Mouse (Mus musculus): Measurements from ENCODE around the gene Adarb2.

Gene Adarb2

DNA sequence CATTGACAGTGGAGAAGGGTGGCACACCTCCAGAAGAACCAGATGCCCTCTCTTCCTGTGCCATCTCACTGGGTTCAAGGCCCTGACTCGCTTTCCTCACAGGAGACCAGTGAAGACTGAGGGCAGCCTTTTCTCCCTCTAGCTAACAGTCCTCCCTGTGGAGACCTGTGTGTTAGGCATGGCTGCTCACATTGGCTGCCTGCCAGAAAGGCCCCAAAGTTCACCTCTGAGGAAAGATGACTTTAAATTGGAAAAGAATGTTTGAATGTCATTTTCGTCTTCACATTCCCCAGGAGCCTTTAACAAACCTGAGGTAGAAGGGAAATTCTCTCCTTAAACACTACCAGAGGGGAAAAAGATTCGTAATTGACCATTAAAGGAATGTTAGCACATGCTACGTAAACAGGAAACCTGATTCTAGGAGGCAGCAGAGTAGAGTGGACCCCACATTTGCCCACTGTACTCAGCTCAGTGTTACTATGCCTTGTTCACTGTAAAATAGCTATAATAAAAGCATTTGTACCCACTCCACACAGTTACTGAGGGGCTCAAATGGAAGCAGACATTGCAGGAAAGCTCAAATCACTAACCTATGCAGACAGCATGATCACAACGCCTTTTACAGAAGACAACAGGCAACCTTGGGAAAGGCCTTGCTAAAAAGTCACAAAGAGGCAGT is 285.2 kb downstream of the Adarb2 start:
- no peak for DNase-seq

- no peak for DNase-seq
Measured at GRCm38 (mm10) chr13:8493363-8493762, 290.7 kb downstream of the Adarb2 start.

DNA sequence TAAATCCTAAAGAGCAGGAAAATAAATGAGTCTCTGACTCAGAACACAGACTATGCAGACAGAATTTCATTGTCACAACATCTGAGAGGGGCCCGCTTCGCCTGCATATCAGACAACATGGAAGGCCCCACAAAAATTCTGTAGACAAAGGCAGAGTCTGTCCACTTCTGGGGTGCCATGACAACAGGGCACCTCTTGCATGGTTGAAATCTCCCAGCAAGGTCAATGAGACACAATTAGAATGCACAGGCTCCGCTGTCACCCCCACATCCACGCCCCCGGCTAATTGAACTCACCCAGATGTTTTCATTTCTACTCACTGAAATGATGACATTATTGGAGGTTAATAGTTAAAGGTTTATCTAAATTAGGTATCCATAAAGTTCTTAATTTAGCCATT is 296.9 kb downstream of the Adarb2 start:
- no peak for DNase-seq

DNA sequence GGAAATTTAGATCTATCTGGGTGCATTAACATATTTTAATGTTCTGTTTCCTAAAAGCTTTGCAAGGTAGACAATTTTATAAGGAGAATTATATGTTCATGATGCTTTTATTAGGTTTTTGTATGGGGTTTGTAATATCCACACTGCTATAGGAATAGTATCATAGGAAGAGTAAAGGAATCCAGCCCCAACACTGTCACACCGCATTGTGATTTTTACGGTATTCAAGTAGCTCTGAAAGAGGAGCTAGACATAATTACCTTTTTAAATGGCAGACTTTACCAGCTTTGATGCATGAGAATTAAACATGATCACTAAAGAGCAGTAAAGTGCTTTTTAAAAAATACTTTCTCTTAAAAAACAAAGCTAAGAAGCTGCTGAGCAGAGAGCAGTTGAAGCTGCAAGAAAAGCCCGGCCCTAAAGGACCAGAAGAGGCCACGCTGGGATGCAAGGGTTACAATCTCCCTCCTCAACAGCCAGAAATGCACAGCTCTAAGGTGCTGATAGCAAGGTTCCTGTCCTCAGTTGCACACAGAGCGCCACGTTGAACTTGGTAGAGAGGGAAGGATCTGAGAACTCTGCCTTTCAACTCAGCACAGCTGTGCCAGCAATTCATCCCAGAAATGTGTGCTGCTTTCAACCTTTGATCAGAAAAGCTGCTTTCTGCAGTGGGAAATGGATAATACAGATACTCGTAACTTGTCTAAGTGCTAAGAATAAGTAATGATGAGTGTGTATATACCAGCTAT is 308.6 kb downstream of the Adarb2 start:
- no peak for DNase-seq

- DNase-seq: no peak
Measured at GRCm38 (mm10) chr13:8515979-8516715, 313.5 kb downstream of the Adarb2 start.

DNA sequence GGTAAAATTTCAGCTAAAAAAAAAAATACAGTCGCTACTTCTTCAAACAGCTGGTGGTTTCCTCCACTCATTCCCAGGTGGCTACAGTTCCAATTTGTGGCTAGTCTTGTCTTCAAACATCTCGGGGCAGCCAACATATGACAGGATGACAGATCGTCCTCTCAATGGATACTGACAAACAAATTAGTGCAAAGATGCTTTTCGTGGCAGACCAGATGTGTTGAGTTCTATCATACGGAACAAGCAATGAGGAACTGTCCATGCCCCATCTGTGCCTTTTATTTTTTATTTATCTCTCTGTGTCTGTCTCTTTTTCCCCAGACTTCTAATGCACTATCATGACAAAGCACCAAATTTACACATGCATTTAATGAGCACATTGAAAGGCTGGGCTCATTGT is 316.5 kb downstream of the Adarb2 start:
- no peak for DNase-seq

DNA sequence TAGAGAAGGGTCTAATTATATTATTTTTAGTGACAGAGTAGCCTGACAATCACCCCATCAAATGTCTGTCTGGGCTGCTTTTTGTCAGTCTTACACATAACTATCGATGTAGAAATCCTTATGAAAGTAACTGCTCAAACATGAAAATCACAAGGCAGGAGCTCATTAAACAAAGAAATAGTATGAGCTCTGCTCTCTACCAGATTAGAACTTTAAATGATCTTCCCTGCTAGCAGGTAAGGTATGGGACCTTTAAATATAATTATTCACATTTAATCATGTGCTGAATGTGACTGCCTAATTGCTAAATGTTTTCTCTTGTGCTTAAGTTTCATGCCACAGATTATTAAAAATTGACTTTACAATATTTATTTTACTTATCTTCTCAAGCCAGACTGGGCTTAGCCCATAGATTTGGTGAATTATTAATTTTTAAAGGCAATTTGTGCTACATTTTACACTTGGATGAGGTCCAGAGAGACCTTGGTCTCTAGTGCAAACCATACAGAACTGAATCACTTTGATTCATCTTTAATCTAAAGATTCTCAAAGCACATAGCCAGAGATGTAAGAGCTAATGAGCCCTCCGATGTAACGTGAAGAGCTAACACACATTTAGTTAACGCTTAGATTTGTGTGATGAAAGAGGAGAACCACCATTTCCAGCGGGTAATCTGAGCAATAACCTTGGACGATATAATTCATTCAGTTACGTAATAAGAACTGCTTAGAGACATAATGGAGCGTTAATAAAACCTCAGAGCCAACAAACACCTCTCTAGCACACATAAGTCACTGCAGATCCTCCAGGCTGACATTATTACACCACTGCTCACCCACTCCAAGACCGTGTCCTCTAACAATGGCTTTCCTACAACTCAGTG is 323.3 kb downstream of the Adarb2 start:
- DNase-seq: no peak

- peak; percentile 83 for DNase-seq
Measured at GRCm38 (mm10) chr13:8534265-8535113, 331.8 kb downstream of the Adarb2 start.

DNA sequence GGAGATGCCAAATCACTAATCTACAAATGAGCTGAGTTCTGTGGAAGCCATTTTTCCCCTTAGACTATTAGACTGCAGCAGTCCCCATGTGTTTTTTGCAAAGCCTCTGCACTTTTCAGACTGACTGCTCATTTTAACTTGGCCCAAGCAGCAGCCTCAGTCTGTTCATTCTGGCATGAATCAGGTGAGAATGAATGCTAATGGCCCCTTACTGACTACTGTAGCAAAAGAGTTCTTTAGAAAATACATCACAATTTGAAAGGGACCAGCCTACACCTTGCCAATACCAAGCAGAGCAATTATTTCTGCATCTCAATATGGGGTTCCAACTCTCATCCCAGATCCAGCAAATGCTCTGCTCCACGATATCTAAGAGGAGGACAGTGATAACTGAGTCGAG is 335.8 kb downstream of the Adarb2 start:
- DNase-seq: no peak

GRCm38 (mm10) chr13:8538896-8539295 is 336.2 kb downstream of the Adarb2 start:
- DNase-seq: no peak

DNA sequence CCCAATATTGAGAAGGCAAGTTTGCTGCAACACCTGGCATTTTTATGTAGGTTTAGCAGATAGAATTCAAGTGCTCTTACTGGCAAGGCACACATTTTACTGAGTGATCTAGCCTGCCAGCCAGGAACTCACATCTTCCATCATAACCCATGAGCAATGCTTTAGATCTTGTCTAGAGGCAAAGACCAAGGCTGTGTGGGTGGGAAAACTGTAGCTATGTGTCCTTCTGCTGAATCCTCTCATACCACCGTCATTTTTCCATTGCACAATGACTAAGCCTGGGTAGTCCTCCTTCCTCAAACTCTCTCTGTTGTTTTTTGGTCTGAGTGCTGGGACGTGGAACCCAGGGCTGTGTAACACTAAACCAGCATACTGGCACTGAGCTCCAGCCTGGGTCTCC is 340.0 kb downstream of the Adarb2 start:
- no peak for DNase-seq

GRCm38 (mm10) chr13:8552242-8552641 is 349.6 kb downstream of the Adarb2 start:
- DNase-seq: peak; percentile 12

- peak; percentile 62 for DNase-seq
Measured at GRCm38 (mm10) chr13:8557784-8558183, 355.1 kb downstream of the Adarb2 start.

DNA sequence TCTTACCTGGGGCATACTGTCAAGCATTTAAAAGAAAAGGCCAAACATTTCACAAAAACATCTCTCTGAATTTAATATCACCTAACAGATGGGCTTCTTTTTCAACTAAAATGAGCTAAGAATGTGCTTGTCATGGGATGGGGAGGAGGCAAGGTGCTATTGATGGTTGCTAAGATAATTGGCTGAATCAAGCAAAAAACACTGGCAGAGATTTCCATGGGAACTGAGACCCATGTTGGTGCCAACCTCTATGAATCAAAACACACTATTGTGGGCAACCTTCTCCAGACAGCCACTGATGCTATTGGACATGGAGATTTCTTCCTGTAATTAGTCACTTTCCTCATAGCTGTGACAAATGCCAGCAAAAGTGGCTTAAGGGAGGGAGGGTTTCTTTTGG is 357.8 kb downstream of the Adarb2 start:
- peak; percentile 17 for DNase-seq

DNA sequence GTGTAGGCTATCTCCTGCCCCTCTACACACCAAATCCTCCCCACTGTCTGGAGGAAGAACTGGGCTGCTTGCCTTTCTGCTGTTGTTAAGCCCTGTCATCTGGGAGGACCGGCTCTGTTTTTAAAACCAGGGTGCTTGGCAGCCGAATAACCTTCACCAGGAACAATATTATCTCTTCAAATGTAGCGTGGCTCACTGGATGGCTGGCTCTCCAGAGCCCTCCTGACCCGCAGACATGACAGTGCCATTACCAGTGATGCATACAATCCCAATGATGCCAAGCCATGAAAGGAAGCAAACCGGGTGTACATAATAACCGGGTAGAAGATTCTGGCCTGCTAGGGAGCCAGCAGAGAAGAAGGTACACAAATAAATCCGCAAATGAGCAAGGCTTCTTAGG is 360.5 kb downstream of the Adarb2 start:
- DNase-seq: peak; percentile 75

- peak; percentile 56 for DNase-seq
Measured at GRCm38 (mm10) chr13:8567111-8568026, 364.7 kb downstream of the Adarb2 start.

GRCm38 (mm10) chr13:8570269-8570668 is 367.6 kb downstream of the Adarb2 start:
- no peak for DNase-seq

GRCm38 (mm10) chr13:8573908-8574307 is 371.2 kb downstream of the Adarb2 start:
- DNase-seq: peak; percentile 64

DNA sequence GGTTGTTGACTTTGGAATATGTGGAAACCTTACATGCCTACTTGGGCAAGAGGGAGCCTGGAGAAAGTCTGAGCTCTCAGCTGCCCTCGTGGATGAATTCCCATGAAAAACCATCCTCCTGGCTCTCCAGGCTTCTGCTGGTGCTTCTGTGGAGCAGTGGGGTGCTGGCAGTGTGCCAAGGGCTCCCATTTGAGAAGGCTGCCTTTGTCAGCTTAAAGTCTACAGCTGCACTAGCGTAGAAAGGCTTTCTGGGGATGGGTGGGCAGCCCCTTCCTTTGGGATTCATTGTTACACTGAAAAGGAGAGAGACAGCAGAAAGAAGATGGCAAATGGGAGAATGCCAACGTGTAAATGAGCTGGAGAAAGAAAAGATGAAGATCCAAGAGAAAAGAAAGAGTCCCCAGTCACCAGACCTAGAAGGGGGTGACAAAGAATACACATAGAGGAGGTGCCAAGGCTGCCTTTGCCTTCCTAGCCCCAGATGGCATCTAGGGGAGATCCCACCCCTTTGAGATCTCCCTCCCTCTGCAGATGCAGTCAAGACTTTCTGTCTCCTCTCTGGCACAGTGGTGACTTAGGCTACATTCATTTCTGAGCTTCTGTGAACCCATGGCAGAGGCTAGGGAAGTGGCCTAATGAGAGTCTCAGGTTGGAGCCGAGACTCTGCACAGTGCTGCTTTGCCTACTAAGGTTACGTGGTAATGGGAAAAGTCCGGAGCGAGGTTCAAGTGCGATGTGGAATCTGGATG is 381.8 kb downstream of the Adarb2 start:
- DNase-seq: peak; percentile 81

- DNase-seq: no peak
Measured at GRCm38 (mm10) chr13:8587447-8587846, 384.8 kb downstream of the Adarb2 start.

All from heart, adult 11 months (tissue).